Mouse (Mus musculus): ENCODE data around the gene Arrb1. TPM values are rescaled to one million over a fixed set of nuclear protein-coding genes. Genes with fewer than 3 reads are reported as not detected.
"Not testable (repeated sequence)": the region's sequence is repeated elsewhere in the genome, so short reads cannot be mapped to it uniquely, and the experiment has no call there.

The Arrb1 gene
- 100 to 1,000 TPM in 19 of 26 experiments, 10 to 100 TPM in 6, 1 to 10 TPM in 1; 9.2 to 300 (median 218) TPM for total RNA-seq (2018; cell fraction: chromatin; rRNA removed)
- total RNA-seq (2018; cell fraction: cytosol; rRNA removed) = 100 to 1,000 TPM in 8 of 26 experiments, 10 to 100 TPM in 18; 54.2 to 130 (median 88.0) TPM
- total RNA-seq (2018; cell fraction: nucleus; rRNA removed) = 100 to 1,000 TPM in 17 of 26 experiments, 10 to 100 TPM in 9; 25.9 to 208 (median 130) TPM
- polyA plus RNA-seq (2018) = 65.3 to 97.8 TPM (median 73.5 TPM) in 3 replicates

- no peaks in the 10 kb centered on the region; the same call in 1 of the 2 replicates for H3K36me3 ChIP-seq (ENCODE audit: inconsistent target)
- H3K4me3 ChIP-seq (ENCODE audit: inconsistent target) = peak within 1 kb of the TSS; percentile 64
- 2% methylated on average over 28 of the region's 68 CpGs for WGBS (ENCODE audit: missing documents)
Measured at GRCm38 (mm10) chr7:99534901-99535735, at the start of gene Arrb1. Gene Arrb1, plus strand, starts transcription at chr7:99535466.

GRCm38 (mm10) chr7:99489708-99490107 lies 45.6 kb upstream of the Arrb1 start:
- H3K36me3 ChIP-seq (ENCODE audit: inconsistent target) = no peaks in the 10 kb centered on the region
- no peak overlapping the region for H3K27ac ChIP-seq
- no peak overlapping the region for H3K4me3 ChIP-seq (ENCODE audit: inconsistent target)
- WGBS (ENCODE audit: missing documents) = 94% methylated on average over 5 of the region's 5 CpGs
- no peaks in the 10 kb centered on the region for H3K79me2 ChIP-seq (ENCODE audit: inconsistent target)

More at GRCm38 (mm10) chr7:99534901-99535735, at the start of gene Arrb1:
- H3K27ac ChIP-seq = peak within 1 kb of the TSS; percentile 89
- peaks cover 44% of the 10 kb centered on the region for H3K79me2 ChIP-seq (ENCODE audit: inconsistent target)

GRCm38 (mm10) chr7:99499128-99499527 lies 36.1 kb upstream of the Arrb1 start:
- no peak overlapping the region for H3K27ac ChIP-seq
- 100% methylated on average over 1 of the region's 1 CpGs for WGBS (ENCODE audit: missing documents)
- H3K79me2 ChIP-seq (ENCODE audit: inconsistent target) = no peaks in the 10 kb centered on the region
- H3K36me3 ChIP-seq (ENCODE audit: inconsistent target) = no peaks in the 10 kb centered on the region
- no peak overlapping the region for H3K4me3 ChIP-seq (ENCODE audit: inconsistent target)

GRCm38 (mm10) chr7:99500201-99500600 lies 35.1 kb upstream of the Arrb1 start:
- H3K79me2 ChIP-seq (ENCODE audit: inconsistent target) = no peaks in the 10 kb centered on the region
- 13% methylated on average over 8 of the region's 8 CpGs for WGBS (ENCODE audit: missing documents)
- H3K27ac ChIP-seq = no peak overlapping the region
- H3K36me3 ChIP-seq (ENCODE audit: inconsistent target) = no peaks in the 10 kb centered on the region
- H3K4me3 ChIP-seq (ENCODE audit: inconsistent target) = no peak overlapping the region

GRCm38 (mm10) chr7:99500655-99501054 lies 34.6 kb upstream of the Arrb1 start:
- 86% methylated on average over 5 of the region's 5 CpGs for WGBS (ENCODE audit: missing documents)
- H3K27ac ChIP-seq = no peak overlapping the region
- H3K4me3 ChIP-seq (ENCODE audit: inconsistent target) = no peak overlapping the region
- no peaks in the 10 kb centered on the region for H3K36me3 ChIP-seq (ENCODE audit: inconsistent target)
- no peaks in the 10 kb centered on the region for H3K79me2 ChIP-seq (ENCODE audit: inconsistent target)

GRCm38 (mm10) chr7:99501148-99501547 lies 34.1 kb upstream of the Arrb1 start:
- WGBS (ENCODE audit: missing documents) = 100% methylated on average over 1 of the region's 1 CpGs
- H3K27ac ChIP-seq = no peak overlapping the region
- H3K79me2 ChIP-seq (ENCODE audit: inconsistent target) = no peaks in the 10 kb centered on the region
- H3K4me3 ChIP-seq (ENCODE audit: inconsistent target) = no peak overlapping the region
- H3K36me3 ChIP-seq (ENCODE audit: inconsistent target) = no peaks in the 10 kb centered on the region

GRCm38 (mm10) chr7:99504556-99504955 lies 30.7 kb upstream of the Arrb1 start:
- H3K36me3 ChIP-seq (ENCODE audit: inconsistent target) = no peaks in the 10 kb centered on the region

GRCm38 (mm10) chr7:99508187-99508586 lies 27.1 kb upstream of the Arrb1 start:
- WGBS (ENCODE audit: missing documents) = 21% methylated on average over 2 of the region's 2 CpGs
- H3K79me2 ChIP-seq (ENCODE audit: inconsistent target); H3K4me3 ChIP-seq (ENCODE audit: inconsistent target); H3K36me3 ChIP-seq (ENCODE audit: inconsistent target); H3K27ac ChIP-seq: not testable (repeated sequence)

More at GRCm38 (mm10) chr7:99504556-99504955, 30.7 kb upstream of the Arrb1 start:
- Histone ChIP-seq H3K79me2 (ENCODE audit: inconsistent target) (no peaks in the 10 kb centered on the region), H3K4me3 (ENCODE audit: inconsistent target) (no peak overlapping the region), H3K27ac (no peak overlapping the region)

GRCm38 (mm10) chr7:99510087-99510501 lies 25.2 kb upstream of the Arrb1 start:
- H3K36me3 ChIP-seq (ENCODE audit: inconsistent target) = no peaks in the 10 kb centered on the region
- H3K4me3 ChIP-seq (ENCODE audit: inconsistent target) = no peak overlapping the region
- H3K79me2 ChIP-seq (ENCODE audit: inconsistent target) = no peaks in the 10 kb centered on the region
- 49% methylated on average over 8 of the region's 8 CpGs for WGBS (ENCODE audit: missing documents)
- no peak overlapping the region for H3K27ac ChIP-seq

GRCm38 (mm10) chr7:99516092-99516813 lies 19.0 kb upstream of the Arrb1 start:
- WGBS (ENCODE audit: missing documents) = 93% methylated on average over 9 of the region's 9 CpGs
- Histone ChIP-seq H3K4me3 (ENCODE audit: inconsistent target) (no peak overlapping the region), H3K27ac (no peak overlapping the region), H3K36me3 (ENCODE audit: inconsistent target) (no peaks in the 10 kb centered on the region), H3K79me2 (ENCODE audit: inconsistent target) (no peaks in the 10 kb centered on the region)

GRCm38 (mm10) chr7:99516814-99517157 lies 18.5 kb upstream of the Arrb1 start:
- Histone ChIP-seq H3K27ac (no peak overlapping the region), H3K4me3 (ENCODE audit: inconsistent target) (no peak overlapping the region), H3K36me3 (ENCODE audit: inconsistent target) (no peaks in the 10 kb centered on the region), H3K79me2 (ENCODE audit: inconsistent target) (no peaks in the 10 kb centered on the region)
- 100% methylated on average over 3 of the region's 3 CpGs for WGBS (ENCODE audit: missing documents)

GRCm38 (mm10) chr7:99518954-99519644 lies 16.2 kb upstream of the Arrb1 start:
- WGBS (ENCODE audit: missing documents) = 84% methylated on average over 4 of the region's 4 CpGs
- Histone ChIP-seq H3K27ac (no peak overlapping the region), H3K4me3 (ENCODE audit: inconsistent target) (no peak overlapping the region), H3K36me3 (ENCODE audit: inconsistent target) (no peaks in the 10 kb centered on the region), H3K79me2 (ENCODE audit: inconsistent target) (no peaks in the 10 kb centered on the region)

- Histone ChIP-seq H3K4me3 (ENCODE audit: inconsistent target) (no peak overlapping the region), H3K27ac (no peak overlapping the region), H3K36me3 (ENCODE audit: inconsistent target) (no peaks in the 10 kb centered on the region), H3K79me2 (ENCODE audit: inconsistent target) (no peaks in the 10 kb centered on the region)
- 93% methylated on average over 8 of the region's 8 CpGs for WGBS (ENCODE audit: missing documents)
Measured at GRCm38 (mm10) chr7:99523121-99523520, 12.1 kb upstream of the Arrb1 start.

- Histone ChIP-seq H3K79me2 (ENCODE audit: inconsistent target) (no peaks in the 10 kb centered on the region), H3K4me3 (ENCODE audit: inconsistent target) (no peak overlapping the region), H3K36me3 (ENCODE audit: inconsistent target) (no peaks in the 10 kb centered on the region), H3K27ac (no peak overlapping the region)
- WGBS (ENCODE audit: missing documents) = no CpG with 5 or more reads among the region's 1 CpGs
Measured at GRCm38 (mm10) chr7:99523837-99524236, 11.4 kb upstream of the Arrb1 start.

Data from macrophage (primary cell).